Comparison of ENCODE assay signal across 9 mouse cellular contexts in genomic region chr13:46840676-46841075, GRCm38 (mm10).
DNase-seq lines count a peak whose midpoint lies in the region; ATAC-seq and TF ChIP-seq lines count a peak whose summit lies in the region.
"Had no signal": no experiment of that assay in that cellular context is flagged by ENCODE, and none has a peak within 500 bp of the region (broad histone marks: within the 10 kb centered on the region; RNA-seq: fewer than 3 reads in every experiment).

No protein-coding gene starts in this region.

- H3K27ac ChIP-seq in hindbrain, embryonic 13.5 days, result peak overlapping the region; percentile 72
- no peak overlapping the region for H3K27ac ChIP-seq in hindbrain, embryonic 12.5 days
- no peak overlapping the region for H3K27ac ChIP-seq in forebrain, embryonic 14.5 days (ENCODE audit: low read depth, low read length)

- no peak for ATAC-seq in hindbrain, embryonic 13.5 days (ENCODE audit: low FRiP score)
- no peak for ATAC-seq in hindbrain, embryonic 12.5 days (ENCODE audit: low FRiP score)
- no peak for ATAC-seq in forebrain, embryonic 14.5 days
- ATAC-seq: lung, postnatal 0 days had no signal

- H3K36me3 ChIP-seq in hindbrain, embryonic 13.5 days, result no peaks in the 10 kb centered on the region
- H3K36me3 ChIP-seq in hindbrain, embryonic 12.5 days, result no peaks in the 10 kb centered on the region; the same call in 1 of the 2 replicates
- H3K36me3 ChIP-seq in myocyte (ENCODE audit: control insufficient read depth, insufficient read depth), result no peaks in the 10 kb centered on the region
- H3K36me3 ChIP-seq in forebrain, embryonic 14.5 days (ENCODE audit: control insufficient read depth, insufficient read depth, low read length), result 0 out of 2 replicates have a peak, but pooled peaks cover 2% of the 10 kb centered on the region

- no peaks in the 10 kb centered on the region for H3K27me3 ChIP-seq in hindbrain, embryonic 13.5 days
- H3K27me3 ChIP-seq in hindbrain, embryonic 12.5 days, result no peaks in the 10 kb centered on the region
- no peaks in the 10 kb centered on the region for H3K27me3 ChIP-seq in myocyte (ENCODE audit: control insufficient read depth, insufficient read depth, insufficient read length)
- no peaks in the 10 kb centered on the region for H3K27me3 ChIP-seq in forebrain, embryonic 14.5 days (replicated peaks; ENCODE audit: control insufficient read depth, insufficient read depth, low read length)

- no peaks in the 10 kb centered on the region for H3K79me2 ChIP-seq in myocyte (ENCODE audit: control insufficient read depth, insufficient read depth)

- TF ChIP-seq POLR2A in myocyte (IDR thresholded peaks at IDR 0.05; ENCODE audit: insufficient read length, low read depth), result no peak

- peak; percentile 49 for DNase-seq in 3T3-L1 (ENCODE audit: low read depth, low spot score)
- DNase-seq in MN1 (ENCODE audit: low spot score), result peak; percentile 13
- DNase-seq in right cerebral cortex, postnatal 4 days, result no peak
- DNase-seq in forebrain, embryonic 14.5 days (ENCODE audit: low spot score), result no peak
- DNase-seq: thymus, adult 2 months had no signal

- H3K4me2 ChIP-seq in hindbrain, embryonic 13.5 days, result no peak overlapping the region
- no peak overlapping the region for H3K4me2 ChIP-seq in hindbrain, embryonic 12.5 days (replicated peaks)
- peak overlapping the region; percentile 54 for H3K4me2 ChIP-seq in myocyte (ENCODE audit: low read depth)
- H3K4me2 ChIP-seq in forebrain, embryonic 14.5 days (ENCODE audit: low read length), result no peak overlapping the region

- no peak overlapping the region for H3K4me3 ChIP-seq in hindbrain, embryonic 13.5 days
- no peak overlapping the region for H3K4me3 ChIP-seq in hindbrain, embryonic 12.5 days
- H3K4me3 ChIP-seq in myocyte, result no peak overlapping the region
- no peak overlapping the region for H3K4me3 ChIP-seq in forebrain, embryonic 14.5 days (ENCODE audit: low read depth, low read length)

- H3K9me3 ChIP-seq in hindbrain, embryonic 13.5 days, result no peaks in the 10 kb centered on the region
- H3K9me3 ChIP-seq in hindbrain, embryonic 12.5 days (replicated peaks), result no peaks in the 10 kb centered on the region
- H3K9me3 ChIP-seq in forebrain, embryonic 14.5 days (replicated peaks; ENCODE audit: control insufficient read depth, low read length), result no peaks in the 10 kb centered on the region

- no peak overlapping the region for H3K9ac ChIP-seq in hindbrain, embryonic 13.5 days
- H3K9ac ChIP-seq in hindbrain, embryonic 12.5 days, result no peak overlapping the region
- no peak overlapping the region for H3K9ac ChIP-seq in forebrain, embryonic 14.5 days (ENCODE audit: low read length)

- H3K4me1 ChIP-seq in hindbrain, embryonic 13.5 days (replicated peaks), result peaks cover 19% of the 10 kb centered on the region
- H3K4me1 ChIP-seq in hindbrain, embryonic 12.5 days, result peaks cover 11% of the 10 kb centered on the region
- H3K4me1 ChIP-seq in forebrain, embryonic 14.5 days (ENCODE audit: control insufficient read depth, insufficient read depth, low read length), result no peaks in the 10 kb centered on the region

- WGBS in hindbrain, embryonic 13.5 days, result 84% methylated on average over 13 of the region's 13 CpGs
- 88% methylated on average over 13 of the region's 13 CpGs for WGBS in hindbrain, embryonic 12.5 days
- WGBS in forebrain, embryonic 14.5 days, result 93% methylated on average over 13 of the region's 13 CpGs

- H3ac ChIP-seq in myocyte (ENCODE audit: control insufficient read depth, insufficient read length), result no peak overlapping the region

TF ChIP-seq in myocyte, 11 proteins besides CTCF, POLR2A, EP300 and RAD21:
- no peak for TF ChIP-seq MYOD1 (IDR thresholded peaks at IDR 0.05; ENCODE audit: control insufficient read depth in 1 of 3, insufficient read length in 2 of 3, low read depth in 2 of 3)
- no peak for TF ChIP-seq SRF (IDR thresholded peaks at IDR 0.05; ENCODE audit: control insufficient read depth, insufficient read length, low read depth)
- TF ChIP-seq TCF3 (IDR thresholded peaks at IDR 0.05; ENCODE audit: insufficient read length, low read depth), result no peak
- no peak for TF ChIP-seq CEBPB (IDR thresholded peaks at IDR 0.05; ENCODE audit: insufficient read depth, poor library complexity, severe bottlenecking)
- TF ChIP-seq MAX (IDR thresholded peaks at IDR 0.05; ENCODE audit: low read depth), result no peak
- TF ChIP-seq MYOG (IDR thresholded peaks at IDR 0.05; ENCODE audit: control insufficient read depth in 1 of 3, insufficient read depth in 1 of 3, insufficient read length in 2 of 3, low read depth in 2 of 3), result no peak
- no peak for TF ChIP-seq POLR2AphosphoS2 (IDR thresholded peaks at IDR 0.05; ENCODE audit: insufficient read length, low read depth)
- no peak for TF ChIP-seq USF1 (IDR thresholded peaks at IDR 0.05; ENCODE audit: low read depth)
- no peak for TF ChIP-seq E2F4 (IDR thresholded peaks at IDR 0.05; ENCODE audit: insufficient read depth)
- no peak for TF ChIP-seq REST (IDR thresholded peaks at IDR 0.05; ENCODE audit: insufficient read depth, insufficient read length)
- no peak for TF ChIP-seq TCF12 (IDR thresholded peaks at IDR 0.05; ENCODE audit: insufficient read depth, poor library complexity, severe bottlenecking)
TF ChIP-seq in myocyte: peak in this region for 0.

Comparison
In these comparisons a context has a peak if more than half of its experiments do, and no peak if none do; other contexts are left out.
1. DNase-seq: peak in 3T3-L1 (single experiment) and MN1 (single experiment); none in right cerebral cortex, postnatal 4 days (single experiment) and forebrain, embryonic 14.5 days (single experiment).